ENCODE assay signal across 9 mouse cellular contexts in the genomic region with DNA sequence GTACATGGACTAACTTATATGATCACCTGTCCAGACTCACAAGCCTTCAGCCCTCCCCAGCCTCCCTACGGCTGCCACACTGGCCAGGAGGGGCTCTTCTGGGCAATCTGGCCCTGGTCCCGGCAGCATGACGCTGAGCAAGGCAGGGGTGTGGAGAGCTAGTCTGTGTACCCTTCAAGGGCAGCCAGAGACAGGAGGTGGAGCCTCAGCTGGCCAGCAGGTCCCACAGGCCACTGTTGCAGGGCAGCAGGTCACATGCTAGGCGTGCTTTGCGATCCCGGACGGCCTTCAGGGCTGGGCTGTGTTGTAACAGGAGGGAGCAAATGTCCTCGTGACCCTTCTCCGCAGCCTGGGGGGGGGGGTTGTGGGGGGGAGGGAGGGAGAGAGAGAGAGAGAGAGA. TPM values are rescaled to one million over a fixed set of nuclear protein-coding genes. Genes with fewer than 3 reads are reported as not detected.
DNase-seq lines count a peak whose midpoint lies in the region; ATAC-seq lines count a peak whose summit lies in the region.
"Had no signal": no experiment of that assay in that cellular context is flagged by ENCODE, and none has a peak within 500 bp of the region (broad histone marks: within the 10 kb centered on the region; RNA-seq: fewer than 3 reads in every experiment).

A gene (minus strand): TSS at position 244 of the 400 bp plus-strand sequence.

- peak; percentile 88 for ATAC-seq in heart, embryonic 16.5 days (replicated peaks; ENCODE audit: extremely low read depth, insufficient read depth, low FRiP score)
- peak; percentile 79 for ATAC-seq in liver, embryonic 12.5 days

- H3K27me3 ChIP-seq in heart, embryonic 16.5 days (ENCODE audit: control insufficient read depth, insufficient read depth, low read length) = no peaks in the 10 kb centered on the region
- H3K27me3 ChIP-seq in liver, embryonic 12.5 days (replicated peaks) = no peaks in the 10 kb centered on the region

- H3K36me3 ChIP-seq in heart, embryonic 16.5 days (ENCODE audit: control insufficient read depth, insufficient read depth) = peaks cover 20% of the 10 kb centered on the region
- H3K36me3 ChIP-seq in liver, embryonic 12.5 days = peaks cover 54% of the 10 kb centered on the region

- no peak within 1 kb of the TSS for H3K4me3 ChIP-seq in heart, embryonic 16.5 days (ENCODE audit: low read length)
- no peak within 1 kb of the TSS for H3K4me3 ChIP-seq in liver, embryonic 12.5 days

- no peak within 1 kb of the TSS for H3K4me2 ChIP-seq in heart, embryonic 16.5 days (ENCODE audit: low read depth, low read length)
- no peak within 1 kb of the TSS for H3K4me2 ChIP-seq in liver, embryonic 12.5 days

- WGBS in heart, embryonic 16.5 days = 29% methylated on average over 9 of the region's 9 CpGs
- WGBS in liver, embryonic 12.5 days (ENCODE audit: insufficient replicate concordance) = 77% methylated on average over 9 of the region's 9 CpGs

- H3K9me3 ChIP-seq in heart, embryonic 16.5 days (replicated peaks; ENCODE audit: control insufficient read depth, low read length) = no peaks in the 10 kb centered on the region
- no peaks in the 10 kb centered on the region for H3K9me3 ChIP-seq in liver, embryonic 12.5 days (replicated peaks)

- H3K27ac ChIP-seq in heart, embryonic 16.5 days (ENCODE audit: low read length) = peak within 1 kb of the TSS; percentile 82
- 0 out of 2 replicates have a peak within 1 kb of the TSS, but pooled peaks have one; percentile 12 for H3K27ac ChIP-seq in liver, embryonic 12.5 days

- H3K9ac ChIP-seq in heart, embryonic 16.5 days (ENCODE audit: low read length) = peak within 1 kb of the TSS; percentile 48
- H3K9ac ChIP-seq in liver, embryonic 12.5 days = no peak within 1 kb of the TSS

- peak; percentile 92 for DNase-seq in ovary, adult 18-20 months (ENCODE audit: low spot score)
- no peak for DNase-seq in ovary, postnatal 14 days (ENCODE audit: low spot score)
- peak; percentile 91 for DNase-seq in yolk sac, embryonic 10.5 days (ENCODE audit: low spot score)
- no peak for DNase-seq in retina, embryonic 14.5 days (ENCODE audit: low spot score)
- no peak for DNase-seq in retina, postnatal 1 day
- no peak for DNase-seq in layer of hippocampus, postnatal 36 days

- peaks cover 38% of the 10 kb centered on the region for H3K4me1 ChIP-seq in heart, embryonic 16.5 days (ENCODE audit: control insufficient read depth, insufficient read depth, low read length)
- H3K4me1 ChIP-seq in liver, embryonic 12.5 days = peaks cover 5% of the 10 kb centered on the region; the same call in 1 of the 2 replicates

RNA-seq across cellular contexts. Expression of the gene that starts here (rescaled TPM):
- polyA plus RNA-seq in heart, embryonic 16.5 days (2015; fragmentation: Nextera tagmentation; extraction: Ambion mirVana) = not detected in 2 replicates
- 0.15 and 0.29 TPM in 2 replicates for polyA plus RNA-seq in liver, embryonic 12.5 days (2016; fragmentation: Nextera tagmentation; extraction: Ambion mirVana)
- not detected for total RNA-seq in layer of hippocampus, postnatal 36 days (2021)
- polyA plus RNA-seq: intestine, embryonic 14.5 days had no signal

Comparison
In these comparisons a context has a peak if more than half of its experiments do, and no peak if none do; other contexts are left out.
1. DNase-seq: peak in ovary, adult 18-20 months (single experiment) and yolk sac, embryonic 10.5 days (single experiment); none in ovary, postnatal 14 days (single experiment), retina, embryonic 14.5 days (single experiment), retina, postnatal 1 day (single experiment) and layer of hippocampus, postnatal 36 days (0 of 2).
2. Peak in ATAC-seq, H3K27ac ChIP-seq and H3K9ac ChIP-seq in heart, embryonic 16.5 days; RNA of the gene not detected or under 1 TPM.
3. Peak in ATAC-seq and H3K27ac ChIP-seq in liver, embryonic 12.5 days; RNA of the gene not detected or under 1 TPM.